Mouse (Mus musculus) stomach, embryonic 15.5 days (tissue): ENCODE measurements at regions not wholly inside any gene's neighbourhood (a gene's known extent, or its start where the extent isn't known, plus 50 kb on each side); places are given as distances from the start of the nearest gene placed in this dataset.
"Not testable (repeated sequence)": the region's sequence is repeated elsewhere in the genome, so short reads cannot be mapped to it uniquely, and the experiment has no call there.

ENCODE experiments used
- ATAC-seq: fragments of 200-750 bp; cut with Nextera tagmentation; 2 replicates; pipeline ENCODE4 v1.8.0; 2017; ENCODE audit warnings: low read depth, moderate number of reproducible peaks, moderate TSS enrichment; ENCODE audit not compliant: insufficient read depth, low FRiP score
- H3K27ac ChIP-seq: fragments of 300-500 bp; sonication (generic); 2 replicates; pipeline ENCODE4 v1.5.1; 2015; ENCODE audit warnings: mild to moderate bottlenecking, inconsistent platforms
- H3K27me3 ChIP-seq: fragments of 300-500 bp; sonication (generic); replicated peaks from 2 replicates; pipeline ENCODE4 v1.6.1; 2015; ENCODE audit warnings: inconsistent platforms
- H3K36me3 ChIP-seq: fragments of 300-500 bp; sonication (generic); 2 replicates; pipeline ENCODE4 v1.6.1; 2015; ENCODE audit warnings: inconsistent platforms
- H3K4me1 ChIP-seq: fragments of 300-500 bp; sonication (generic); 2 replicates; pipeline ENCODE4 v1.6.1; 2015; ENCODE audit warnings: inconsistent platforms
- H3K4me2 ChIP-seq: fragments of 300-500 bp; sonication (generic); 2 replicates; pipeline ENCODE4 v1.6.1; 2015; ENCODE audit warnings: mild to moderate bottlenecking, inconsistent platforms
- H3K4me3 ChIP-seq: fragments of 300-500 bp; sonication (generic); replicated peaks from 2 replicates; pipeline ENCODE4 v1.5.1; 2015; ENCODE audit warnings: inconsistent platforms
- H3K9ac ChIP-seq: fragments of 300-500 bp; sonication (generic); 2 replicates; pipeline ENCODE4 v1.6.1; 2015; ENCODE audit warnings: inconsistent platforms
- H3K9me3 ChIP-seq: fragments of 300-500 bp; sonication (generic); 2 replicates; pipeline ENCODE4 v1.6.1; 2016; ENCODE audit warnings: inconsistent platforms
- WGBS: fragments of 180-500 bp; shearing (Covaris S2); methylation state at CpG from one replicate; pipeline ENCODE4 v1.1.7; 2015; 5-methylcytosine and 5-hydroxymethylcytosine counted together

DNA sequence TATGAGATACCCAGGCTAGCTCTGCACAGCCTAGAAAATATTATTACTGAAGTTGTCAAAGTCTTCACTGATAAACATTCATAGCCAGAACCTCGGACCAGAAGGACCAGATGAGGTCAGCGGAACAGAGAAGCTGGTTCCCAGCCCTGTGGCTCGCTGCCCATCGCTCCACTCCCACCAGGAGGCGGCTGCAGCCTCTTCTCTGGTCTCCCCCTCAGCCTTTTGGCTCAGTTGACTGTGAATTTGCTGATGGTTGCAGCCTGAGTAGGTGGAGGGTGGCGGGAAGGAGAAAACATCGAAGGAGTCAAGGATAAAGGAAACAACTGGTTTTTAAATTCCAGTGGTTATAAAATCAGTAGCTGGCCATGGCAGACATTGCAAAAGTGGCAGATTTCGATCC, 221.7 kb upstream of the Klf3 start:
- Histone ChIP-seq H3K4me1 (peaks cover 27% of the 10 kb centered on the region), H3K4me2 (no peak overlapping the region), H3K9ac (no peak overlapping the region)

DNA sequence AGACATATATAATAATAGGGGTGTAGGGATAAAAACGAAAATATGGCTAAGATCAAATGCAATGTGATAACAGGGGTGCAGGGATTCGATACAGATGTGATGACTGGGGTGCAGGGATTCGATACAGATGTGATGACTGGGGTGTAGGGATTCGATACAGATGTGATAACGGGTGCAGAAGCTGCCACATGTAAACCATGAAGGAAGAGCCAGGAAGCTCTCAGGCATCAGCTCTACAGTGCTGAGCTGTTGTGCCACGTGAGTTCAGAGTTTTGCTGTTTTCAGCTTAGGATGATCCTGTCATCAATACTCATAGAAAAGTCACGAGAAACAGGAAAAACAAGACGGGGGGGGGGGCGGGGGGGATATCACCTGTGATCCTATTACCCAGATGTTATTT, 221.2 kb upstream of the Klf3 start:
- H3K27me3 ChIP-seq: no peaks in the 10 kb centered on the region
- H3K4me1 ChIP-seq: peaks cover 27% of the 10 kb centered on the region
- H3K4me3 ChIP-seq: no peak overlapping the region
- no peaks in the 10 kb centered on the region for H3K36me3 ChIP-seq
- no peak for ATAC-seq
- no peak overlapping the region for H3K27ac ChIP-seq
- H3K4me2 ChIP-seq: no peak overlapping the region
- no peaks in the 10 kb centered on the region for H3K9me3 ChIP-seq
- no peak overlapping the region for H3K9ac ChIP-seq
- 69% methylated on average over 9 of the region's 9 CpGs for WGBS

More for the DNA sequence above, 221.7 kb upstream of the Klf3 start:
- no peaks in the 10 kb centered on the region for H3K27me3 ChIP-seq
- no peaks in the 10 kb centered on the region for H3K36me3 ChIP-seq
- ATAC-seq: no peak
- no peak overlapping the region for H3K4me3 ChIP-seq
- H3K27ac ChIP-seq: no peak overlapping the region
- WGBS: 62% methylated on average over 8 of the region's 8 CpGs
- no peaks in the 10 kb centered on the region for H3K9me3 ChIP-seq

DNA sequence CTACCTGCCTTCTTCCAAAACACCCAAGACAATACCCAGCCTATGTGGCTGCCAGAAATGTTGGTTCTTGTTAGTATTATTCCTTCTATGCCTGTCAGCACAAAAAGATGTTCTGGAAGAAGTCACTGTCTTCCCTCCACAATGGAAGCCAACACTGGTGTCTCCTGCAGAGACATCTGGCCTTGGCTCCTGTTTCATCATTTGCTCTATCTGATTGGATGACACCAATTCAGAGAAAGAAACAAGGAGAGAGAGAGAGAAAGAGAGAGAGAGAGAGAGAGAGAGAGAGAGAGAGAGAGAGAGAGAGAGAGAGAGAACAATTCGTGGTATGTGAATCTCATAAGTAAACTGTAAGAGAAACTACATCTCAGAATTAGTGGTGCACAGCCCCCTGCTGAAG, 218.9 kb upstream of the Klf3 start:
- Histone ChIP-seq H3K9me3 (no peaks in the 10 kb centered on the region), H3K4me1 (peaks cover 21% of the 10 kb centered on the region), H3K9ac (no peak overlapping the region), H3K36me3 (no peaks in the 10 kb centered on the region), H3K4me2 (no peak overlapping the region), H3K4me3 (no peak overlapping the region), H3K27me3 (no peaks in the 10 kb centered on the region), H3K27ac (no peak overlapping the region)
- 25% methylated on average over 1 of the region's 1 CpGs for WGBS
- ATAC-seq: no peak

- Histone ChIP-seq H3K27me3 (no peaks in the 10 kb centered on the region), H3K4me3 (no peak overlapping the region), H3K36me3 (no peaks in the 10 kb centered on the region), H3K9me3 (no peaks in the 10 kb centered on the region), H3K9ac (no peak overlapping the region), H3K4me1 (peaks cover 16% of the 10 kb centered on the region), H3K27ac (no peak overlapping the region), H3K4me2 (no peak overlapping the region)
- 79% methylated on average over 6 of the region's 6 CpGs for WGBS
- ATAC-seq: no peak
These were observed 218.0 kb upstream of the Klf3 start for GRCm38 (mm10) chr5:64585076-64585786.

GRCm38 (mm10) chr5:64586316-64586715, 216.9 kb upstream of the Klf3 start:
- H3K27me3 ChIP-seq: no peaks in the 10 kb centered on the region
- WGBS: 88% methylated on average over 6 of the region's 6 CpGs
- no peaks in the 10 kb centered on the region for H3K36me3 ChIP-seq
- H3K4me3 ChIP-seq: no peak overlapping the region
- peaks cover 10% of the 10 kb centered on the region for H3K4me1 ChIP-seq
- ATAC-seq: no peak
- H3K27ac ChIP-seq: no peak overlapping the region
- no peak overlapping the region for H3K4me2 ChIP-seq
- H3K9ac ChIP-seq: no peak overlapping the region
- no peaks in the 10 kb centered on the region for H3K9me3 ChIP-seq

DNA sequence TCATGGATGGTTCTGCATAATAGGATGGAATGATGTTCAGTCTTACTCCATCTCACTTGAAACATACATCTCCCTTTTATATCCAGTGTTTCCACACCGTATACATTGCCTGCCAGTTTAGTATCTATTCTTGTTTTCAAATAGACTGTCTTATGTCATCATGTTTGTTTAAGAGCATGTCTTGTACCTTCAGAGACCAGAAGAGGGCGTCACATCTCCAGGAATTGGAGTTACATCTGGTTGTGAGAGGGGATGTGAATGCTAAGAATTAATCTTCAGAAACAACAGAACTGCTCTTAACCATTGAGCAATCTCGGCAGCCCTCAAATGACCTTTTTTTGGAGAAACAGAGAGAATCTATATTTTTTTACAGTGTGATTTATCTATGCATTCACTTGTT, 216.3 kb upstream of the Klf3 start:
- Histone ChIP-seq H3K9ac (no peak overlapping the region), H3K4me2 (no peak overlapping the region), H3K36me3 (no peaks in the 10 kb centered on the region), H3K9me3 (no peaks in the 10 kb centered on the region), H3K4me1 (peaks cover 5% of the 10 kb centered on the region; the same call in 1 of the 2 replicates), H3K27ac (no peak overlapping the region), H3K4me3 (no peak overlapping the region), H3K27me3 (no peaks in the 10 kb centered on the region)
- ATAC-seq: no peak
- WGBS: 87% methylated on average over 3 of the region's 3 CpGs

GRCm38 (mm10) chr5:64587895-64588738, 215.1 kb upstream of the Klf3 start:
- Histone ChIP-seq H3K27ac (peak overlapping the region; percentile 68), H3K4me1 (peaks cover 5% of the 10 kb centered on the region; the same call in 1 of the 2 replicates), H3K4me2 (no peak overlapping the region), H3K4me3 (no peak overlapping the region), H3K9me3 (no peaks in the 10 kb centered on the region), H3K9ac (no peak overlapping the region), H3K36me3 (no peaks in the 10 kb centered on the region), H3K27me3 (no peaks in the 10 kb centered on the region)
- peak; percentile 84 for ATAC-seq
- WGBS: 18% methylated on average over 8 of the region's 8 CpGs

DNA sequence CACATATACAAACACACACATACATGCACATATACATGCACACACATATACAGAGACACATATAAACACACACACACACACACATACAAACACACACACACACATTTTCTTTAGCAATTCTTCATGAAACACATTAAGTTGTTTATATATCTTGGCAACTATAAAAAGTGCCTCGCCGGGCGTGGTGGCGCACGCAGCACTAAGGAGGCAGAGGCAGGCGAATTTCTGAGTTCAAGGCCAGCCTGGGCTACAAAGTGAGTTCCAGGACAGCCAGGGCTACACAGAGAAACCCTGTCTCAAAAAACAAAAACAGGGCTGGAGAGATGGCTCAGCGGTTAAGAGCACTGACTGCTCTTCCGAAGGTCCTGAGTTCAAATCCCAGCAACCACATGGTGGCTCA, 214.4 kb upstream of the Klf3 start:
- ATAC-seq, H3K27ac ChIP-seq, H3K9me3 ChIP-seq, H3K4me3 ChIP-seq, H3K9ac ChIP-seq, H3K4me2 ChIP-seq, H3K27me3 ChIP-seq, H3K4me1 ChIP-seq, H3K36me3 ChIP-seq: not testable (repeated sequence)
- WGBS: 92% methylated on average over 8 of the region's 8 CpGs

GRCm38 (mm10) chr5:64590036-64590435, 213.2 kb upstream of the Klf3 start:
- no peak overlapping the region for H3K4me3 ChIP-seq
- H3K36me3 ChIP-seq: no peaks in the 10 kb centered on the region
- H3K9me3 ChIP-seq: no peaks in the 10 kb centered on the region
- no peak overlapping the region for H3K4me2 ChIP-seq
- 85% methylated on average over 5 of the region's 5 CpGs for WGBS
- H3K27me3 ChIP-seq: no peaks in the 10 kb centered on the region
- H3K9ac ChIP-seq: no peak overlapping the region
- peaks cover 5% of the 10 kb centered on the region; the same call in 1 of the 2 replicates for H3K4me1 ChIP-seq
- no peak for ATAC-seq
- no peak overlapping the region for H3K27ac ChIP-seq

DNA sequence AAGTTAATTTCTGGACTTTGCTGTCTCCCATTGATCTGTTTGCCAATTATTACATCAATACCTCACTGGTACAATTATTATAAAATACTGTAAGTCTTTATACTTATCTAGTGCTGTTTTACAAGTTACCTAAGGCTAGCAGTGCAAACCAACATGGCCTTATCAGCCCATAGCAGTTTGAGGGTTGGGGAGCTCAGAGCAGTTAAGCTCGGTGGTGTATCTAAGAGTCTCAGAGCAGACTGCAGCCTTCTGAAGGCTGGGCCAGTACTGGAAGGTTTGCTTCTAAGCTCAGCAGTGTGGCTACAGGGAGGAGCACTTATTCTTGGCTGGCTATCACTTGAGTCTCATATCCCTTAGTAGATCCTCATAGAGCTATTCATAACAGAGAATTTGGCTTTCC, 212.4 kb upstream of the Klf3 start:
- no peaks in the 10 kb centered on the region for H3K27me3 ChIP-seq
- H3K4me1 ChIP-seq: peaks cover 10% of the 10 kb centered on the region; the same call in 1 of the 2 replicates
- 88% methylated on average over 1 of the region's 1 CpGs for WGBS
- H3K27ac ChIP-seq: no peak overlapping the region
- H3K4me2 ChIP-seq: no peak overlapping the region
- no peak overlapping the region for H3K4me3 ChIP-seq
- no peaks in the 10 kb centered on the region for H3K9me3 ChIP-seq
- peak; percentile 93 for ATAC-seq
- no peak overlapping the region for H3K9ac ChIP-seq
- H3K36me3 ChIP-seq: no peaks in the 10 kb centered on the region

DNA sequence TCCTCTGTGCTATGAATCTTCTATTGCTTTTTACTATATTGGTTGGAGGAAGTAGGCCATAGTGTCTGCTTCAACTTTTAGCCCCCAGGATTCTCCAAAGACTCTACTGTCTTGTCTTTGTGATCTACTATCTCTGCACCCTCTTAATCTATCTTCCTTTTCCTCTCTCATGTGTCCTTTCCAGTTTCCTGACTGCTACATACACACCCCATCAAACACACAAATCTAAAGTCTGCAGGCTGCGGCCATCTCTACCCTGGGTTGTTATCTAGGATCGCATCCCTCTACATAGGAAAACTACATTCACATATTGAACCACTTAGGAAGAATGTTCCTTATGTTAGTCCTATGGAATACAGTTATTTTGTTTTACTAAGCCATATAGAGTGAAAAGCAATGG, 211.4 kb upstream of the Klf3 start:
- Histone ChIP-seq H3K36me3 (no peaks in the 10 kb centered on the region), H3K9me3 (no peaks in the 10 kb centered on the region), H3K9ac (no peak overlapping the region), H3K4me3 (no peak overlapping the region), H3K4me1 (peaks cover 16% of the 10 kb centered on the region; the same call in 1 of the 2 replicates), H3K27me3 (no peaks in the 10 kb centered on the region), H3K27ac (no peak overlapping the region), H3K4me2 (no peak overlapping the region)
- no peak for ATAC-seq
- 93% methylated on average over 2 of the region's 2 CpGs for WGBS

DNA sequence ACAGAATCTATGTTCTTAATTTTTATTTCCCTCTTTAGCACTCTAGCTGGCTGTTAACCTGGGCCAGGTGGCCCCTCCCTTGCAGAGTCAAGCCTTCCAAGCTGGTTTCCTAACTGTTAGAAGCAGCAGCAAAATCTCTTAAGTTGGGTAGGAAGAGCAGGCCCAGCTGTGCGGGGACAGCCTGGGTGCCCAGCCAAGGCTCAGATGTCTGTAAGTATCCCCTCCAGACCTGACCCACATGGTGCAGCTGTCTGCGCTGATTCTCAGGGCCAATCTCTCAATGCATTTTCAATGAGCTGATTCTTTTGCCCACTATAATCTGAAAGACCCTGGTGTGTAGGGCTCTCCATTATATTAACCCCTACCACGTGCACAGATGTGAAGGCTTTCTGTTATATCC, 208.0 kb upstream of the Klf3 start:
- Histone ChIP-seq H3K4me3 (no peak overlapping the region), H3K4me1 (peaks cover 15% of the 10 kb centered on the region; the same call in 1 of the 2 replicates), H3K9me3 (no peaks in the 10 kb centered on the region), H3K27ac (no peak overlapping the region), H3K9ac (no peak overlapping the region), H3K36me3 (no peaks in the 10 kb centered on the region), H3K4me2 (no peak overlapping the region), H3K27me3 (no peaks in the 10 kb centered on the region)
- no peak for ATAC-seq
- WGBS: 51% methylated on average over 3 of the region's 3 CpGs
